Mouse (Mus musculus) Muller cell, postnatal 12 days (primary cell): Measurements from ENCODE around the gene Pde10a.

Experiments
- DNase-seq: peaks from one replicate; pipeline ENCODE4 v3.0.0-alpha.2; 2015; ENCODE audit errors: inconsistent ontology term

The Pde10a gene

DNA sequence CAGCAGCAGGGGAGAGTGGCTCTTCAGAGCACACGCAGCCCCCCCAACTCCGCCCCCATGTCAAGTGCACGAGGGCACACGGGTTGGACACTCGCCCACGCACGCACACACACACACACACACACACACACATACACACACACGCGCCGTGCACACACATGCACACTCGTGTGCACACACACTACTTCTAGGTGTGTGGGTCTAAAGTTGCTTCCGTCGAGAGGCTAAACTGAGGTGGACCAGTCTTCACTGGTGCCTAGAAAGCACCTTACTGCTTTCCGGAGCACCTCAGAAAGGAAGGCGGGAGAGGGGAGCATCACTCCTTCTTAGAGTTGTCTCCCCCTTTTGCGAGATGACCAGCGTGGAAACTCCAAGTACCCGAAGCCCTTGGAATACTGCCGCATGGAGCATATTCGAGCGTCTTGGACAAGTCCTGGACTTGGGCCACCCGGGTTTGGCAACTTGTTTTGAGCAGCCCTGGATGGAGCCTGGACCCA lies at the start of gene Pde10a:
Gene Pde10a (plus strand): TSS at position 148 of the 497 bp plus-strand sequence.
- peak; percentile 53 for DNase-seq

- DNase-seq: no peak
Measured at GRCm38 (mm10) chr17:8478554-8478953, 46.6 kb upstream of the Pde10a start.

DNA sequence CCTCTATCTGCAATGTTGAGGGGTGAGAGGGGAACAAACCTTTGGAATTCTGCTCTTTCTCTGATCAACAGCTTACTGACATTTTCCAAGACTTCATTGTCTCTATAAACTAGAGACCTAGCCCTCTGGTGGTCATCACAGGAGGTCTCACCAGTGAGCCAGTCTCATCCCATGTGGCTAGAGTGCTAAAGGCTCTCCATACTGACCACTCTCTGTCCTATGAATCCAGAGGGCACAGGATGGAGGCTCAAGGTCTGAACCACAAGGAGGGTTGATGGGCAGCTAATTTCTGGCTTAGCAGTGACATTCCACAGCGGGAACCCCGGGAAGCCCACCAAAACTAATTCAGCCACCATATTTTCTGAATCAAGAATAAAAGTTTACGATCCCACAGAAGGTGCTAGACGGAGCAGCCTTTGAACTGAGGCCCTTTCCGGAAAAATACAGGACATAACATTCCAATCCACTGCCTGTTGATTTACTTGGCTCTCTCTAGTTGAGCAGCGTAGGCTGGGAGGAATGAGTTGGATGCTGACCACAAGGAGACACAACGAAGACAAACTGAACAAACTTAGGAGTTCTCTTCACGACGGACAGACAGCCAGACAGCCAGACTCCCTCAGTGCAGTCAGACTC lies 45.6 kb upstream of the Pde10a start:
- no peak for DNase-seq

GRCm38 (mm10) chr17:8481797-8482196 lies 43.4 kb upstream of the Pde10a start:
- no peak for DNase-seq

- no peak for DNase-seq
Measured at GRCm38 (mm10) chr17:8482876-8483275, 42.3 kb upstream of the Pde10a start.

- no peak for DNase-seq
Measured at GRCm38 (mm10) chr17:8484246-8484645, 40.9 kb upstream of the Pde10a start.

GRCm38 (mm10) chr17:8485146-8485545 lies 40.0 kb upstream of the Pde10a start:
- DNase-seq: no peak

DNA sequence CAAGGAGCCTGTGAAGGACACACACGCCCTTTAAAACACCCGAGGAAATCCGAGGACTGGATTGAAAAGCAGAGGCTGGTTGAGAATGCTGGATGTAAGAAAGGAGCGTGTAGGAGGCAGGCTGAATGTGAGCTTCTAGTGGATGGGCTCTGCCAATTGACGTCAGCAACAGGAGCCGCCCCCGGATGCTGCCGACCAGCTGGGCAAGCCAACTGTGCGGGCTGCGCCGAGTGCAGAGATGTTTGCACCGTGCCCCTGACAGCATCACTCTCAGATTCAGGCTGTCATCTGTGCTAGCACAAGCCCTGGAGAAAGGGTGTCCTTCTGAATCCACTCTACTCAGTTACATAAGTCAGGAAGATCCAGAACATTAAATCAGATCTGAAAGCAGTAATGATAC lies 37.3 kb upstream of the Pde10a start:
- DNase-seq: no peak

- no peak for DNase-seq
Measured at GRCm38 (mm10) chr17:8490971-8491370, 34.2 kb upstream of the Pde10a start.

- DNase-seq: no peak
Measured at GRCm38 (mm10) chr17:8493461-8493860, 31.7 kb upstream of the Pde10a start.

- DNase-seq: no peak
Measured at GRCm38 (mm10) chr17:8498151-8498550, 27.0 kb upstream of the Pde10a start.

DNA sequence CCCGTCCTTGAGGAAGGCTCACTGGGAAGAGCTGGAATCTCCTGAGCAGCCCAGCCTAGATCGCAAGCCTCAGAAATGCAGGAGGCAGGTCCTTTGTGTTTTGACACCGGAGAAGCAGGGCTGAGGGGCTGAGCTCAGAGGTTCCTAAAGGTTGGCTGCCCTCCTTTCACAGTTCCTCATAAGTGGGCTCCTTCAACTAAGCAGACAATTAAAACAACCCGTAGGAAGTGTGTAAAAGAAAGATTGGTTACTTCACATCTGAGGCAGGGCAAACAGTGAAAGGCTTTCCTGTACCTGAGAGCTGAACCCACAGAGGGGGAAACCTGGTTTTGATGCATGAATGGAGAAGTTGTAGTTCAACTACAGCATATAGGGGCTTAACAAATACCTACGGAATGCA lies 26.5 kb upstream of the Pde10a start:
- no peak for DNase-seq

DNA sequence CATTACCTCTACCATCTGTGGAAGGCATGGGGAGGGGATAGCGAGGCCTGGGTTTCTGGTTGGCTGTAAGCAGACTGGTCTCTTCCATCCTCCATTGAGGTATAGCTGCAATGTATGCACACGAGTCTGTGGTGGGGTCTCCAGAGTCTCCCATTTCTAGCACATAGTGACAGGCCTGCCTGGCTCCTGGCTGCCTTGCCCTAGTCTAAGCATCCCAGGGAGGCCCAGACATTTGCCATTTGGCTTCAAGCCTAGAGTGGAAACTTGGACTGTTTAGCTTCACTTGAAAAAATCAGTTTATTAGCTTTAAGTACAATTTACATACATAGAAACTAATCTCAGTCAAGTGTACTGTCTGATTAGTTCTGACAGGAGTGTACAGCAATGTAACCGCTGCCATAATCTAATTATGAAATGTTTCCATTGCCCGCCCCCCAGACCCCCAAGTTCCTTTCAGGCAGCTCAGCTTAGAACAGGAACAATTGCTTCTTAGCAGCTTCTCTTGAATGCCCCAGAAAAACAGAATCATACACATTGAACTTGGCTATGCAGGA lies 25.5 kb upstream of the Pde10a start:
- no peak for DNase-seq

GRCm38 (mm10) chr17:8504381-8504780 lies 20.8 kb upstream of the Pde10a start:
- DNase-seq: no peak

GRCm38 (mm10) chr17:8505669-8506426 lies 19.3 kb upstream of the Pde10a start:
- DNase-seq: peak; percentile 94

GRCm38 (mm10) chr17:8506726-8507125 lies 18.4 kb upstream of the Pde10a start:
- no peak for DNase-seq

- peak; percentile 9 for DNase-seq
Measured at GRCm38 (mm10) chr17:8507654-8508053, 17.5 kb upstream of the Pde10a start.

GRCm38 (mm10) chr17:8508305-8509141 lies 16.6 kb upstream of the Pde10a start:
- peak; percentile 92 for DNase-seq

GRCm38 (mm10) chr17:8516006-8516405 lies 9.2 kb upstream of the Pde10a start:
- DNase-seq: no peak

DNA sequence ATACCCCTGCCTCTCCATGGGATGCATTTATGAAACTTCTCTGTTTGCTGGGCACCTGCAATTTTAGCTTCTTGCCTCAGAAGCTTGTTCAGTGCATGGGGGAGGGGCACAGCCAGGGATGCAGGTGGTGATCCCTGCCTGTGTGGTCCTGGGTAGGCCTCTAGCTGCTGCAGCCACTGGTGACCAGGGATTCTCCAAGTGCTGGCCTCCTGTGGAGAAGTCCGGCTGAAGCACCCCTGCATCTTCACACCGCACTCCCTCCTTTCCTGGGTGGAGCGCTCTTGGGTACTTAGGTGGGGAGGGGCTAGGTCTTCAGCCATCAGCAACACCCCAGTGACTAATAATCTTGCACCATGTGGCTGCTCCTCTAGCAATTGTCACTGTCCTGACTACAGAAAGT lies 1.2 kb upstream of the Pde10a start:
- DNase-seq: no peak

- DNase-seq: peak; percentile 93
Measured at GRCm38 (mm10) chr17:8524387-8525165, 596 bp upstream of the Pde10a start.
